Mouse (Mus musculus) layer of hippocampus, postnatal 10 days (tissue): ENCODE results near the gene Gm44805. TPM values are rescaled to one million over a fixed set of nuclear protein-coding genes. Genes with fewer than 3 reads are reported as not detected.
"Not testable (repeated sequence)": the region's sequence is repeated elsewhere in the genome, so short reads cannot be mapped to it uniquely, and the experiment has no call there.

ENCODE experiments used
- DNase-seq, 2 experiments: peaks; one replicate each; pipeline ENCODE4 v3.0.0; 2021; ENCODE audit warnings: low spot score in 2 of 2
- total RNA-seq, 2 experiments: library from RNA; stranded (reverse); gene quantifications; 2 replicates each; pipeline ENCODE4 v1.2.3; 2021

The Gm44805 gene
- total RNA-seq, 2 experiments from 2014 or later = not detected

DNA sequence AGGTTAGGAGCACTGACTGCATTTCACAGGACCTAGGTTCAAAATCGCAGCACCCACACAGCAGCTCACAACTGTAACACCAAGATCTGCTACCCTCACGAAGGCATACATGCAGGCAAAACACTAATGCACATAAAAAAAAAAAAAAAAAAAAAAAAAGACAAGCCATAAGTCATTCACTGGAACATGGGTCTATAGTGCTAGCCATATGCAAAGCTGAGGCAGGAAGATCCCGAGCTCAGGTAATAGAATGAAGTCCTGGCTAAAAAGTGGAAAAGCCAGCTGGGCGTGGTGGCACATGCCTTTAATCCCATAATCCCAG is 18.6 kb upstream of the Gm44805 start:
- no peak for DNase-seq

DNA sequence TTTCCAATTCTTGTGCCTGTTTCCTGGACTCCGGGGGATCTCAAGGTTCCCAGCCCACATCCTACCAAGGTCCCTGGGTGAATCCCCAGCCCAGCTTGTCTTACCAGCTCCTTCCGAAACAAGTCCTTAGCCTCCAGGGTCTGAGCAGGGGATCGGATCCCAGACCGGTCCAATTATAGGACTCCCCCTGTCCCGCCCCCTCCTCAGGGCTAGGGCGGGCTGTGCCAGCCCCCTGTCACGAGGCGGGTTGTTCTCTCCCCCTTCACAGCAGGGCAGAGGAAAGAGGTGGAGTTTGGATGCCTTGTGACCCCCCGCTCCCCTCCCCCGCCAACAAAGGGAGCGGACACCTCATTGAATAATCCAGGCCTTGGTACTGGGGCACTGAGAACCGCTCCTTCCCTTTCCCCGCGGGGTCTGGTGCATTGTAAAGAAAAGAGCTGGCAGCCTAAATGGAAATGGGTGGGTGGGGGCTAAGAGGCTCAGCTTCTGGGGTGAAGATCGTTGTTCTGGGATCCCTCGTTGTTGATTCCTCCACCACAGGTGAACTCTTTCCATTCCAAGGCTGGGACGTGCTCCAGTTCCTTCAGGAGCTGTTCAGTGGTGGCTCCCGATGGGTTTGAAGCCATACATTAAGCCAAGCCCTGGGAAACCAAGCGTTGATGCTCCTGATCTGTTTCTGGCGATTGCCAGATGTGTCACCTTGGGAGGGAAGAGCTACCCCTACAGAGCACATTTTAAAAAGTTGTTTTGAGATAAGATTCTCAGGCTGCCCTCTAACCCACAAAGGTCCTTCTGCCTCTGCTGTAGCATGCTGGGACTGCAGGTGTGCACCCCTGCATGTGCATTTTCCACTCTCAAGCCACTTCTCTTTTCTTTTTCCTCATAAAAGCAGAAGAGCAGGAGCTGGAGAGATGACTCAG is 17.9 kb upstream of the Gm44805 start, which contains the start of gene Apoe:
Apoe (minus strand) TSS at position 282 of the 920 bp plus-strand sequence.
- peak; percentile 71 to 76 for DNase-seq

DNA sequence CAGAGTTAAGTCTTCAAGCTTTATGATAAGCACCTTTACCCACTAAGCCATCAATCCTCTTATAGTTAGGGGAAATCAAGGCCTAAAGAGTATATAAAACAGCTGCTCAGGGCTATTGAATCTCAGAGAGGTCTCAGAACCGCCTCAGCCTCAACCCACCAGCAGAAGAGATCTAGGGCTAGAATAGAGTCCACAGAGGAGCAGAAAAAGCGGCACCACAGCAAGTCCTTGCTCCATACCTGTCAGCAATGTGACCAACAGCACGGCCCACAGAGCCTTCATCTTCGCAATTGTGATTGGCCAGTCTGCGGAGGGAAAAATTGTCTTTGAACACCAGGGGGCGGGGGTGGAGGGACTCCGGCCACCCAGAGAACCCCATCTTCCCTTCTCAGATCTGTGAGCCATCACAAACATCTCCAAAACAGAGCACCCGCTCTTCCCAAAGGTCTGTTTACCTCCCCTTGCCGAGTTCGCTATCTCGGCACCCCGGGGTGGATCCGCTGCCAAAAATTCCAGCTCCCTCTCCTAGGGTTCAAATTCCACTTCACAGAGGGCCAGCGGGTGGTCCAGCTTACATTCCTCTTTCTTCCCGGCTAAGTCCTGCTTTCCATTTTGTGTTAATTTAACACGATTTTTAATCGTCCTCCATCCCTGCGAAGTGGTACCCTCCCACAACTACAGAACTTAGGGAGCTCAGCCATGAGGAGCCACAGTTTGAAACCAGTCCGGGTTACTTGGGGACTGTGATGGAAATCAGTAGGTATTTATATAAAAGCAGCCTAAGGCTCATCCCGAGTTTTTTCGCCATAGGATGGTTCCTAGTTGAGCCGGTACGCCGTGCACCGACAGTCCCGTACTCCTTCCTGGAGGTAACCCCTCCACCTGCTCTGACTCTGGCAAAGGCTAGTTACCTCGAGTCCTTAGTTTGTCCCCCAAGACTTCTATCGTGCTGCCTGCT is 17.0 kb upstream of the Gm44805 start:
- no peak for DNase-seq

DNA sequence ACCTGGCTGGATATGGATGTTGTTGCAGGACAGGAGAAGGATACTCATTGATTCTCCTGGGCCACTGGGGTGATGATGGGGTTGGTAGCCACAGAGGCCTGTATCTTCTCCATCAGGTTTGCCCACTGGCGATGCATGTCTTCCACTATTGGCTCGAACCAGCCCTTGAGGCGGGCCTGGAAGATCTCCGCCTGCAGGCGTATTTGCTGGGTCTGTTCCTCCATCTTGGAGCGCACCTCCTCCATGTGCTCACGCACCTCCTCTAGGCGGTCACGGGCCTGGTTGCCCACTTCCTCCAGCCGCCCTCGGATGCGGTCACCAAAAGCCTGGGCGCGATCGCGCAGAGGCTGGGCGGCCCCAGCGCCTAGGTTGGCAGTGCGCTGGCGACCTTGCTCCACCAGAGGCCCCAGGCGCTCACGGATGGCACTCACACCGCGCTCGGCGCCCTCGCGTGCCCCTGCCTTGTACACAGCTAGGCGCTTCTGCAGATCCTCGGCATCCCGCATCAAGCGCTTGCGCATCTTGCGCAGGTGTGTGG is 15.2 kb upstream of the Gm44805 start:
- DNase-seq = no peak

GRCm38 (mm10) chr7:19695881-19696280 is 14.7 kb upstream of the Gm44805 start:
- DNase-seq = no peak

GRCm38 (mm10) chr7:19695213-19695594 is 14.0 kb upstream of the Gm44805 start:
- DNase-seq = no peak

DNA sequence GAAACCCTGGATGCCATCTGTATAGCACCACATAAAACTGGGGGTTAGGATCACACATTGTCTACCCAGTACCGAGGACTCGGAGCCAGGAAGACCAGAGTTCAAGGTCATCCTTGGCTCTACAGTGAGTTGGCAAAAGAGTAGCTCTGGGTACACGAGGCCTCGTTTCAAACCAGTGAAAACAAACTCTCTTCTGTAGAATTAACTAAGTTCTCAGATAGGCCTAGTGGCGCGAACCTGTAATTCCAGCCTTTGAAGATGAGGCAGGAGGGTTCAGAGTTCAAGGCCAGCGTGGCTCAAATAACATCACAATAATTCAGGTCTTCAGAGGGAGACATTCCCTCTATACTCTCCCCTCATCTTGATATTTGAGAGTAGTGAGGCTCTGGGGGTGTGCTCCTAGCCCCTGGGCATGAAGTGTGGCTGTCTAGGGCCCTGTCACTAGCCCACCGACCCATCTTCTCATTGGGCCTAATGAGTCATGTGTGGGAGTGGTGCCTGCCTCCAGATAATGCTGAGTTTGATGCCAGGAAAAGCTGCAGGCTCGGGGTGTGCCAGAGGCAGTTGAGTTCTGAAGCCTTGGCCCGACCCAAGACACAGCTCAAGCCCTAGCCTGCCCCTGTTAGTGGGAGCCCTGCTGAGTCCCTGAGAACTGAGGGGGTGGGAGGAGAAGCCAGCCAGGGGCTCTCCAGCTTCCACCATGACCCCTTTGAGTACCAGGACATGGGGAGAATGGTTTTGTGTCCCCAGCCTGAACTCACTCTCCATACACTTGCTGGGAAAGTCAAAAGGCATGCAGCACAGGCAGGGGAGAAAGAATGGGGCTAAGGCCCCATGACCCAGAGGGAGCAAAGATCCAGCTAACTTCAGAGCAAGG is 13.4 kb upstream of the Gm44805 start:
- peak; percentile 30 to 46 for DNase-seq

GRCm38 (mm10) chr7:19693421-19693820 is 12.2 kb upstream of the Gm44805 start:
- peak; percentile 52 to 72 for DNase-seq

DNA sequence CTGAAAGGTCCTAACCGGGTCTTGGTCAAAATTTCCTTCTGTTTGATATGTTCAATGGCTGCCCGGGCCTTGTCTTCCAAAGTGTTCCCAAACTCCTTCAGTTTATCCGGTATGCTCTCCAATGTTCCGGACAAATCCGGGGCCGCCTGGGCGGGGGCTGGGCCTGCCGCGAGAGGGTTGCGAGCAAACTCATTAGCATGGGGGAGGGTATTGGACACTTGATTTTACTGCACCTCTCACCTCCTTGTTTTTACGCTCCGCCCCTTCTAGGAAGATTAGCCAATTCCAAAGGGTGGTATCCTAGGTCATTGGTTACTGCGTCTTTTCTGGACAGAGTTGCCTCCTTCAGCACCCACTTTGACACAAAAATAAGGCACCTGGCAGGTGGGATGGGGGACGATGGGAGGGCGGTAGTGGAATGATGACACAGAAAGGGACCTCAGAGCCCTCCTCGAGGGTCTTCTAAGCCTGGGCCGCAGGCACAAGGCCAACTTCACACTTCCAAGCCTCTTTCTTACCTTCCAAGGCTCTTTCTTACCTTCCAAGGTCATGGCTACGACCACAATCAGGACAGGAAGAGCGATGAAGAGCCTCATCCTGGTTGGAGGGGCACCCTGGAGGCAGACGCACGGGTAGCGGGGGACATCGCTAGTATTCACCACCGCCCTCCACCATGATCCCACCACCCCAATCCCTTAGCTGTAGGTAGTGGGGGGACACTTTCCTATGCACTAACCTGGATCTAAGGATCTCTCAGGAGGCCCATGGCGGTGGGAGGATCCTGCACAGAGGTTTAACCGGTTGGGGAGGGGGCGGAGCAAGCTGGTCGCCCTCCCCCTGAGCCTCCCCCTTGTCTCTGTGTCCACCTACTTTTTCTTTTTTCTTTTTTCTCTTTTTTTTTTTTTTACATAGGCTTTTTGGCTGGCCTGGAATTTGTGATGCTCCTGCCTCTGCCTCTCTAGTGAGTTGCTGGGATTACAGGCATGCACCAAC is 10.9 kb upstream of the Gm44805 start, which contains the start of gene Apoc1:
Apoc1 (minus strand) TSS at position 788 of the 993 bp plus-strand sequence.
- DNase-seq = no peak

DNA sequence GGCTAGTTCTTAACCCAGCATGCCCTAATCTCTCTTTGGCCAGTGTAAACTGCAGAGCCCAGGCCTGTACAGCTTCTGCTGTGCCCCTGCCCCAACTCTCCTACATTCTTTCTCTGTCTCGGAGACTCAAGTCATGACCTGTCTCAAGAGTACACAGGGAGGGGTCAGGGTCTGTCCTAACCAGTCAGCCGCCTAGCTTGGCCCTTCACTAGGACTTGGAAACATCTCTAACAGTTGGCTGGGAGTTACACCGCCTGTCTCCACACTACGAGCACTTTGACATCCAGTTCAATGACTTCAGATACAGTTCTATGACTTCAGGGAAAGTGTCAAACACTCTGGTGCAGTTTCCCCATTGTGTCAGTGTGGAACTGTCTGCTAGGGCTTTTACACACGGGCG is 10.2 kb upstream of the Gm44805 start:
- DNase-seq = no peak

DNA sequence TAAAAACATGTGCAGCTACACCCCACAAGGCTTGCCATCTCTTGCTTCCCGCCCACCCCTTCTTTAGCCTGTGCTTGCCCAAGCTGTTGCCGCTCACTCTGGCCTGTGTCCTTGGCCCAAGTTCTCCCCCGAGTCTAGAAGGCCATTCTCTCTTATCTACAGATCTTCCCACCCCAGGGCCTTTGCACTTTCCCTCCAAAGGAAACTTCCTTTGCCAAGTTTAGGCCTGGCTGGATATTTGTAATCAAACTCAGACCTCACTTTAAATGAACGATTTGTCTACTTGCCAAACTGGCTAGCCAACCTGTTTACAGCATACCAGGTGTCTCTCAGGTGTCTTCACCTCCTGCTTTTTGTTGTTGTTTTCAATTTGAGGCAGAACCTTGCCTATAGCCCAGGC is 9.6 kb upstream of the Gm44805 start:
- DNase-seq = no peak

DNA sequence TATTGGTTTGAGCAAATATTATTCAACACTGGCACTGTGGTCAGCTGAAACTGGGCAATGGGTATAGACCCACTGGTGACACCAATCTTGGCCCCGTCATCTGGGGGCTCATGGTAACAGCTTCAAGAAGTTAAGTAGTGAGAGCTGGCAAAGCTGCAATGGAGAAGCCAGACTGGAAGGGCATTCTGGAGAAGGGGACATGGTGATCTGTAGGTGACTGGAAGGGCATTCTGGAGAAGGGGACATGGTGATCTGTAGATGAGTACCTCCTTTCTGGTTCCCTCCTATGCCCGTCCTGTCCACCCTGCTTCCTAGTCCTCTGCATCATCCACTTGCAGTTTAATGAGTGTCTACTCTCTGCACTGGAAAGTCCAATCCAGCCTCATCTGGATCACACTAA is 7.4 kb upstream of the Gm44805 start:
- no peak for DNase-seq

DNA sequence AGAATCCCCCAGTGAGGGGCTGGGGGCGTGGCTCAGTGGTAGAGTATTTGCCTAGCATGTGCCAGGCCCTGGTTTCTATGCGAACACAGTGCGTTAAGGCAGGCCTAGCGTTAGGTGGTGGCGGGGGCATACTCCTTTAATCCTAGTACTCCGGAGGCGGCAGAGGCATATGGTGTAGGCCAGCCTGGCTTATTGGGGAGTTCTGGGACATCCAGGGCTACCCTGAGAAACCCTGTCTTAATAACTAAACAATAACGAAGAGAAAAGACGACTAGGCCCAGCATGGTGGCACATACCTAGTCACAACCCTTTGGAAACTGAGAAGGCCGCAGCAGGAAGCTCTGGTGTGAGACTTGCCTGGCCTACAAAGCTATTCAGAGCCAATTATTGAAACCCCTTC is 6.9 kb upstream of the Gm44805 start:
- no peak for DNase-seq

GRCm38 (mm10) chr7:19686927-19687583 is 5.8 kb upstream of the Gm44805 start:
- not testable (repeated sequence) for DNase-seq

GRCm38 (mm10) chr7:19686521-19686920 is 5.3 kb upstream of the Gm44805 start:
- no peak for DNase-seq

DNA sequence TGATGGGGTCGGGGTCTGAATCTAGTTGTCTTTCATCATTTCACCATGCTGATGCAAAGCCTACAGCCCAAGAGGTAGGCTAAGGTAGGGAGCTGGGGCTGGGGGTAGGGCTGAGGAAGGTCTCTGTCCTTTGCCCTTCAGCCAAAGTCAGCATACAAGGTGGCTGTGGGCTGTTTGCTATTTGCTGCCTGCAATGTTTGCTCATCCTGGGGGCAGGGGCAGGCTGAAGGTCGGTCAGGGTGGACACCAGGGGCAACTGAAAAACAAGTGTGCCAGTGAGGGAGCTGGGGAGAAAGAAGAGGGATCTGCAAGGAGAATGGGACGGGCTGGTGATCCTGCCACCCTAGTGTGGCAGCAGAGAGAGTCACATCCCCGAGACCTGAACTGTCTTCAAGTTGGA is 4.2 kb upstream of the Gm44805 start:
- DNase-seq = no peak

DNA sequence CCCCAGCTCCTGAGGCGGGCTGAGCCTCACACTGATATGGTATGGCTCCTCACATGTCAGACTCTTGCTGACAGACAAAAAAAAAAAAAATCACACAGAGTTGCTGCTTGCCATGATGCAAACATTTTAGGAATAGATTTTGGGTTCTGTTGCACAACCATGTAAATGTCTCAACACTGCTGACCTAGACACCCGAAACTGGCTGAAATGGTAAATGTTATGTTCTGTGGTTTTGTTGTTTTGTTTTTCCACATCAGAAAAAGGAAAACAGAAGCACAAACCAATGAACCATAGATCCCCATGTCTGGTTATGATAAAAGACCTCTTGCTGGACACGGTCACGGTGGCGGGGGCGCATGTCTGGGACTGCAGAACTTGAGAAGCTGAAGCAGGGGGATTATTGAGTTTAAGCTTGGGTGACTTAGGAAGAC is 2.6 kb upstream of the Gm44805 start:
- DNase-seq = no peak

DNA sequence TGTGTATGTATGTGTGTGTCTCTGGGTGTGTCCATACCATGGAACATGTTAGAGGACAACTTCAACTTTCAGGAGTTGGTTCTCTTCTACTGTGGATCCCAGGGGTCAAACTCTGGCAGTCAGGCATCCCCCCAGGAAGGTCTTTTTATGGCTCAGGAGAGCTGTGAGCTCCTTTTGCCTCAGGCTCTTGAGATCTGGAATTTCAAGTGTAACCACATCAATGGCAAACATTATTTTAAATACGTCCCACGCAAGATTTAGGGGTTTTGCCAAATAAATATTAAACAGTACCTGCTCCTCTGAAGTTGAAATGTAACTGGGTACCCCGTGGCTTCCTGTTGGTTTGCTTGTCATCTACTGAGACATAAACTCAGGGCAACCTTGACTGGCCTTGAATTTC is 1.8 kb upstream of the Gm44805 start:
- no peak for DNase-seq

DNA sequence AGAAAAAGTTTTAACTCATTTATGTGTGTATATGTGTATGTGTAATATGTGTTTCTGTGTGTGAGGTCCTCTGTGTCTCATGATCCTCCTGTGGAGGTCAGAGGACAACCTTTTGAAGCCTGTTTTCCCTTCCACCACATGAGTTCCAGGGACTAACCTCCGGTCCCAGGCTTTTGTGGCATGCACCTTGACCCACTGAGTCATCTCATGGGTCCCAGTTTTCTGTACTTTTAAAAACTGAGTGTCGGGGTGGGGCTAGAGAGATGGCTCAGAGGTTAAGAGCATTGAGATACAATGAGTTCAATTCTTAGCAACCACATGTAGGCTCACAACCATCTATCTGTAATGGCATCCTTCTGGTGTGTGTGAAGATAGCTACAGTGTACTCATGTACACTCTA is 521 bp downstream of the Gm44805 start:
- DNase-seq = no peak
